Mouse (Mus musculus) c-Kit-positive CD71-positive TER-119-positive erythroid progenitor cells, embryonic 14.5 days (primary cell): ENCODE results near the gene Zranb2.

Experiments
- DNase-seq: peaks from one replicate; pipeline ENCODE4 v3.0.0-alpha.2; 2013; ENCODE audit warnings: low spot score

Gene Zranb2

GRCm38 (mm10) chr3:157533964-157534785 is at the start of gene Zranb2:
Gene Zranb2 (plus strand): TSS chr3:157534160.
- DNase-seq, result peak; percentile 86

GRCm38 (mm10) chr3:157492043-157492442 is 41.9 kb upstream of the Zranb2 start:
- DNase-seq, result no peak

DNA sequence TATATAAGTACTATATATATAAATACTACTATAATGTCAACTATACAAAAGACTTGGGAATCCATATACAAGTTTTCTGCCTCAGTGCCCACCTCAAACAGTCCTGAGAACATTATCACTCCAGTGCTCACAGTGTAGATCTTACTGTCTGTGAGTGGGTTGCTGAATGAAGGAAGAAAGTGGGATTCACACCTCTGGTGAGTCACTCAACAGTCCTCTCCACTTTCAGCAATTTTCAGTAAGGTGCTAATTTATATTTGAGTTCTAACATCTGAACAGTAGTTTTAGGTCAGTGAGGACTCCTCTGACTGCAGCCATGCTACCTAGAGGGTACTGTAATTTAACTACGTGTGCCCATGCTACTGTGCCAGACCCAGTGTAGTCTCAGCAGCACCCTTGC is 31.7 kb upstream of the Zranb2 start:
- DNase-seq, result no peak

DNA sequence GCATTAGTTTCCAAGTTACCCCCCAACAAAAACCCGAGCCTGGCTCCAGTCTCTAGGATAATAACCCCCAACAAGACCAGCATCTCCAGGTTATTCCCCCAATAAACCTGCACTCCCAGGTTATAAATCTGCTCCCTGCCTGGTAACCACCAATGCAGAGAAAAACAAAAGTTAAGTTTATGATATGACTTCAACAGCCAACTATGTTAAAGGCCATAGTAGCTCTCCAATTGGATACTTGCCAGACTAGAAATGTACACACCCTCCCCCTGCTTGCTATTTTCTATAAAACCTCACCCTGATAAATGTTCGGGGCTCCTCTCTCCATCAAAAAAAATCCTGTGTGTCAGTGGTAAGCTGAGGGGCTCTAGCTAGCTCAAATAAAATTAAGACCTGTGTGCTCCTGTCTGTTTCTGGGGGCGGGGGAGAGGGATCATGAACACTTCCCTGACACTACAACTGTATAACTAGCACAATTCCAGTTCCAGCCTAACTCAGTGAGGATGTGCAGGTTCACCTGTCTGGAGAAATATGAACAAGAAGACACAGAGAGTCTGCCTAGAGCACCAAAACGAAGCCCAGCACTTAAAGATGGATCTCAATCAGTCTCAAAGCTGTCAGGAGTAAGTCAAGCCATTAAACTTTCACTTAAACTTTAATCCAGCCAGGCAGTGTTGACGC is 19.7 kb upstream of the Zranb2 start:
- DNase-seq, result no peak

DNA sequence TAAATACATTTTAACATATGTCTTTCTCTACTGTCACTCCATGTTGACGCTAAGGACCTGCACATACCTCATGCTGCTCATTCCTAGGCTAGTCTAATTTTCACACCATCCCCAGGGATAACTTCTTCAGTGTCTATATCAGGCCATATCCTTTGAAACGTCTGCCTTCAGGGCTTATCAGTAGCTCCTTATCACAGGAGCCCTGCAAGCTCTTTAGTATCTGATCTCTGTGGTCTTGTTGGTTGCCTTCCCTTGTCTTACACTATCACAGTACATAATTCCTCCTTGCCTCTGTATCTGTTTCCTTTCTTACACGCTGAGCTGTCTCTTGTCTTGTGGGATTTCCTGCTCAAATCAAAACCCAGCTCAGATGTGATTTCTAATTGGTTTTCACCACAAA is 17.5 kb upstream of the Zranb2 start:
- DNase-seq, result no peak

- DNase-seq, result no peak
Measured at GRCm38 (mm10) chr3:157517992-157518391, 16.0 kb upstream of the Zranb2 start.

GRCm38 (mm10) chr3:157520433-157520832 is 13.5 kb upstream of the Zranb2 start:
- DNase-seq, result peak; percentile 3

GRCm38 (mm10) chr3:157523834-157524233 is 10.1 kb upstream of the Zranb2 start:
- no peak for DNase-seq

GRCm38 (mm10) chr3:157531585-157531984 is 2.4 kb upstream of the Zranb2 start:
- no peak for DNase-seq

DNA sequence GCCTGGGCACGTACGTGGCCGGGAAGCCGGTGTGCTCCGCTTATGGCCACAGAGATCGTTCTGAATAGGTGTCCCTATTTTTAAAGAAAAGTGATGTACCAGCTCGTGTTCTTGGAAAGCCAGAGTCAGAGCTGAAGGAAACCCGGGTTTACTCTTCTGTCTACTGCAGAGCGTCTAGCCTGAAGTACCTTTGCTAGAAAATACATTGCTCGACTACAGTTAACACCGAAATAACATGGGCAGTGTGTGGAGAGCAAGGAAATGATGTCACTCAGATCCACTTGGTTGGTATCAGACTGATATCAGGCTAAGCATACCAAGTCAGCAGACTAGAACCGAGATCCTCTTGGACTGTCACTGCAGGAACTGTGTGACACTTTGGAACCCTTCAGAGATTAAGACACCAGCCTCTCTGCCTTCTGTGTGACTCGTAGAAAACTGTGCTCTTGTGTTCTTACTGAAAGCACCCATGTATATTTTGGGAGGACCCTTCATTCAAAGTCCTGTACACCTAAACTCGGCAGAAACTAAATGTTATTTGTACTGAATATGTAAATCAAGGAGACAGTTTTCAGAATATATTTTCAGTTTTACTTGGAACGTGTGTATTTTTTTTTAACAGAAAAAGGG is 941 bp downstream of the Zranb2 start:
- peak; percentile 73 for DNase-seq

DNA sequence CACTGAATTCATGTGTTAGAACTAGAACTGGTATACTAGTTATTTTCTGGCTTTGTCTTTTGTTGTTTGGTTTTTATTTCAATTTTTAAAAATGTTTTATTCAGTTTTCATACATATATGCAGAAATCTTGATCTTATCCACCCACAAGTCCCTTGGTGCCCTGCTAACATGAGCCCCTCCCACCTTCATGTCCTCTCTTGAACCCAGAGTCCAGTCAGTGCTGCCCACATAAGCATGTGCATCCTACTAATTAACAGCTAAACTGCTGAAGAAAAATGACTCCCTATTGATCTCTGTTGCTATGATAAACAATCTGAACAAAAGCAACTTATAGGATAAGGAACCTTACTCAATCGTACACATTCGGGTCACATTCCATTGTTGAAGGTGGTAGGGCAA is 15.4 kb downstream of the Zranb2 start:
- DNase-seq, result no peak

- no peak for DNase-seq
Measured at GRCm38 (mm10) chr3:157549758-157550600, 16.0 kb downstream of the Zranb2 start.

GRCm38 (mm10) chr3:157565196-157565595 is 31.2 kb downstream of the Zranb2 start:
- DNase-seq, result peak; percentile 49

- no peak for DNase-seq
Measured at GRCm38 (mm10) chr3:157566725-157567565, 33.0 kb downstream of the Zranb2 start, which contains the start of gene Ptger3. Gene Ptger3 (plus strand): TSS chr3:157566892.

GRCm38 (mm10) chr3:157567566-157568132 is 33.7 kb downstream of the Zranb2 start:
- no peak for DNase-seq

GRCm38 (mm10) chr3:157572011-157572410 is 38.1 kb downstream of the Zranb2 start:
- DNase-seq, result no peak

- DNase-seq, result no peak
Measured at GRCm38 (mm10) chr3:157575441-157576342, 41.7 kb downstream of the Zranb2 start.

DNA sequence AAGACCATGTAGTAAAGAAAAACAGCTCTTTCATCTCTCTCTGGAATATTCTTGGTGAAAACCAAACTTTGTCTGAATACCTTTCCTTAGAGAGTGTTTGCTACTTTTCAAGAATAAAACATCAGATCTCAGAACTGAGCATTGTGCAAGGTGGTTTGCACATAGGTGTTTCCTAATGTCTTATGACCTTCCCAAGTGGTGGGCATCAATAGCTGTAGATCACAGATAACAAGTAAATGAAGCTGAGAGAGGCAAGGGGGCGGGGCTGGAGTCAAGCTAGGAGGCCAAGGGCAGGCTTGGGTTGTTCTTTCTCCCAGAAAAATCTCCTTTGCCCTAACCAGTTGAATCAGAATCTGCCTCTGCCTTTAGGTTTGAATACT is 42.4 kb downstream of the Zranb2 start:
- DNase-seq, result no peak

DNA sequence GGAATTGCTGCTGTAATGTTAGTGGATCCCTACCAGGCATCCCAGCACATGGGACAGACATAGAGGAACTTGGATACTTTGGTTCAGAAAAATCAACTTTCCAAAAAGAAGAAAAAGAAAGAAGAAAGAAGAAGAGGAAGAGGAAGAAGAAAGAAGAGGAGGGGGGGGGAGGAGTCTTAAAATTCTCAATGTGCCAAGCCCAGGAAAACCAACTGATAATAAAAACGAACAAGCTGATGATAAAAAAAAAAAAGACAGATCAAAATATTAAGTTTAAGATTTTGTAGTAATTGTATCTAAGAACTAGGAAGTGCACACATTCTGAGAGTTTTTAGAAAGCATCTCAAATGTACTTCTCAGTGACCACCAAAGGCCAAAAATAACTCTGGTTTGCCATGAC is 42.9 kb downstream of the Zranb2 start:
- no peak for DNase-seq
